Mouse (Mus musculus) megakaryocyte, embryonic 14.5 days (primary cell): ENCODE measurements around the gene Mast2.

Experiments
- FLI1 ChIP-seq: IDR thresholded peaks from 2 replicates; pipeline ENCODE4 v1.6.1; 2012; ENCODE audit warnings: low read length, inconsistent platforms, mixed read lengths
- GATA1 ChIP-seq: IDR thresholded peaks from 3 replicates; pipeline ENCODE4 v1.6.1; 2012; ENCODE audit warnings: mixed read lengths, low read length, inconsistent platforms, borderline replicate concordance

DNA sequence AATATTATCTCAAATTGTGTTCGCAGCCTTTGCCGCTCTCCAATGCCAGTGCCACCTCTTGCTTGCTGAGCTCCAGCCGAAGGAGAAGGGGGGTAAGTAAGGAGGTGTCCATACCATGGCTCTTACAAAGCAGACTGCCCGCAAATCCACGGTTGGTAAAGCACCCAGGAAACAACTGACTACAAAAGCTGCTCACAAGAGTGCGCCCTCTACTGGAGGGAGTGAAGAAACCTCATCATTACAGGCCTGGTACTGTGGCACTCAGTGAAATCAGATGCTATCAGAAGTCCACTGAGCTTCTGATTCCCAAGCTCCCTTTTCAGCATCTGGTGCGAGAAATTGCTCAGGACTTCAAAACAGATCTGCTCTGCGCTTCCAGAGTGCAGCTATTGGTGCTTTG is 15.3 kb downstream of the Mast2 start:
- no peak for TF ChIP-seq GATA1
- TF ChIP-seq FLI1, result no peak
